Mouse (Mus musculus) natural killer cell, adult 2 months (primary cell): Measurements from ENCODE around the gene Gabrp.

ENCODE experiments used
- DNase-seq, 2 experiments: peaks; one replicate each; pipeline ENCODE4 v3.0.0; 2022; ENCODE audit warnings: low spot score in 2 of 2

The Gabrp gene

GRCm38 (mm10) chr11:33578859-33579258, at the start of gene Gabrp:
Gabrp (minus strand) TSS chr11:33578959.
- no peak for DNase-seq

DNA sequence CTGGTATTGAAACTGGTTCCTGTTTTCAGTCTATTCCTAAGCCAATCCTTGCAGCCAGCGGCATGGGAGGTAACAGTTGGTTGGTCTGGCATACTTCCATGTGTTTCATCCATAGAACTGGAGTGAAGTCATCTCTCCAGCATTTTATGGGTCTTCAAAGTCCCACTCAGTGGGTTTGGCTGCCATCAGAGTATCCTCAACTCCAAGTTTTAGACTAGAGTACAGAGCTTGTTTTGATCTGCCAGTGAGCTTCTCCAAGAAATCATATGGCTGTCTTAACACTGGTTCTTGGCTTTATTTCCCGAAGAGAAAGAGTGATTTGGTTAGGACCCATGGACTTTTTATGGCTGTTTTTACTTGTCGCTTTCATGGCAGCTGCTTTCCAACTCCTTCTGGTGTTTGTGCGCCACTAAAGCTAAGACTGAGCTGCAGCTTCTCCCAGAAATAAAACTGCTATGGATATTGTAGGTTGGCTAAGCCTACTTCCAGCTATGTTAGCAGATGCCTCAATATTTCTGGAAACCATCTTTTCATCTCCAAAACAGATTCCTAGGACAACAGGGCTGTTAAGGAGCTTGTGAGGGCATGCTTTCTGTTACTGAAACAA, 48.5 kb upstream of the Gabrp start:
- DNase-seq = no peak

GRCm38 (mm10) chr11:33614218-33614617, 35.5 kb upstream of the Gabrp start:
- peak; percentile 17 to 19 for DNase-seq

DNA sequence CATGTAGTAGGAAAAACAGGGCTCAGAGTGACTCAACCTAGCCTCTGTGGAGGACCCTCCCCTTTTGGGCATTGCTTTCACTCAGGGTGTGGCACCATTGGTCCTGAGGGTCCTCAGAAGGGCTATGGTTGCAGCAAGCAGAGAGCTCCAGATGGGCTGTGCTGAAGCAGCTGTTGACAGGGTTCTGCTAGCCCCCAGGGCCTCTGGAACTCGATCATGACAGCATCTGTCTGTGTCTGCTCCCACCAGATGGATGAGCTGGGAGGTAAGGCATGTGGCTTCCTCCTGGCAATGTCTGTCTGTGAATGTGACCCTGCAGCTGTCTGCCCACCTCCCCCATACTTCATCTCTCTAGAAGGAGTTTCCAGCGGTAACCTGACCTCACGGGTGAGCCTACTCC, 29.0 kb upstream of the Gabrp start:
- no peak for DNase-seq

GRCm38 (mm10) chr11:33603174-33603573, 24.4 kb upstream of the Gabrp start:
- DNase-seq = no peak

DNA sequence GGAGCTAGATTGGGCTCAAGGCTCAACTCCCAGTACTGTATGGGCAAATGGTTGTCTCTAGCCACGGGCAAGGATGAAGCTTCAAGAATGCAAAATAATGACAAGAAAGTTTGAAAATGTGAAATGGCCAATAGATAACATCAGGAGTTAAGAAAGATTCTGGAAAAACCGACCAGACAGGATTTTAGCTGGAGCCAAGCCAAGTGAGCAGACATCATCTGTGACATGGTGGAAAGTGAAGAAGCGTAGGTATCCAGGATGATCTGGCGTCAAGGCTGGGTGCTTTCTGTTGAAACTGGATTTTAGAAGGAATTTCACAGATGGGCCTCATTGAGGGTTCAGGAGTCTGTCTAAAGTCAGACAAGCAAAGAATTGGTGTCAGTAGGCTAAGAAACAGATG, 20.2 kb upstream of the Gabrp start, which contains the start of gene D130052B06Rik:
Gene D130052B06Rik, plus strand, starts transcription at position 317 of the 400 bp plus-strand sequence.
- no peak for DNase-seq

- DNase-seq = no peak
Measured at GRCm38 (mm10) chr11:33596655-33597054, 17.9 kb upstream of the Gabrp start.

DNA sequence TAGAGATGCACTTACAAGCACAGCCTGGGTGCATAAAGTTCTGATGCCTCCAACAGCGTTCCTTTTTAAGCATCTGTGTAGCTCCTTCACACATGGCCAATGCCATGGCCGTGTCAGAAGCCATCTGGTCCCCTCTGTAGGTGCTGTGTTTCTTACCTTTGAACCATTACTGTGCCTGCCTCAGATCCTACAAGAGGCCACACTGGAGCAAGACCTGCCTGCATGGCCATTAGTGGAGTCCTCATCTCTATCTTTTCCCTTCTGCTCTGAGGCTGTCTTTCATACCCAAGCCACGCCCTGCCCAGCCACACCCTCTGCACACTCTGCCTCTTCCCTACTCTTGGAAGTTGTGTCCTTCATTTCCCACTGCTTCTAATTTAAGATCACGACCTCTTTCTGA, 14.1 kb upstream of the Gabrp start:
- no peak for DNase-seq

GRCm38 (mm10) chr11:33590771-33591170, 12.0 kb upstream of the Gabrp start:
- DNase-seq = no peak

DNA sequence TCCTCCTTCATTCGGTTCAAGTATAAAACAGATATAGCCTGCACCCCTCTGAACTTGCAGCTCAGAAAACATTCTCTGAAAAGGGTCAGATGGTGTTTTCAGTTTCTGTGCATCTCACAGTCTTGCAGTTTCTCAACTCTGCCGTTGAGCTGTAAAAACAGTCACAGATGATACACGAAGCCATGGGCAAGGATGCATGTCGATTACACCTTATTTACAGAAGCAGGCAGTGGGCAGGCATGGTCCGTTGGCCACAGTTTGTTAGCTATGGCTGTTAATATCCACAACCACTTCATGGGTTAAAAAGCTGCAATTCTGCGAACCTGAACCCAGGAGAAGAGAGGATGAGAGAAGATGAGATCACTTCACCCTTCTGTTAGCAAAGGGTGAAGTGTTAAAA, 7.9 kb upstream of the Gabrp start:
- DNase-seq = no peak

GRCm38 (mm10) chr11:33579621-33580020, 862 bp upstream of the Gabrp start:
- DNase-seq = no peak

GRCm38 (mm10) chr11:33574944-33575343, 3.8 kb downstream of the Gabrp start:
- DNase-seq = no peak

GRCm38 (mm10) chr11:33570413-33570812, 8.3 kb downstream of the Gabrp start:
- no peak for DNase-seq

GRCm38 (mm10) chr11:33563921-33564320, 14.8 kb downstream of the Gabrp start:
- DNase-seq = no peak

DNA sequence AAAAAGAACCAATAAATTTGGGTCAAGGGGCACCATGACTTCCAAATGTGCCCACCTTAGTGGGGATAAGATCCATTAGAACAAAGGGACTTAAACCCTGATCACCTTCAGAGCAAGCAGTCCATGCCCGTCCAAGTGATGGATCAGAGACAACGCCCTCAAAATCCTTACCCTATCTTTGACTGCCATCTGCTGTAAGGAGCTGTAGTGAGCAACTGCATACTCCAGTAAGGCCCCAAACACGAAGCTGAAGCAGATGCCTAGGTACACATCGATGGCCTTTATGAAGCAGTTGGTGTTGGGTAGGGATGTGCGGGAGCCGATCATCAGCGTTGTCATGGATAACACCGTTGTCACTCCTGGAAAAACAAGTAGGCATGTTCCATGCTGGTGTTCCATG, 24.6 kb downstream of the Gabrp start:
- DNase-seq = no peak

DNA sequence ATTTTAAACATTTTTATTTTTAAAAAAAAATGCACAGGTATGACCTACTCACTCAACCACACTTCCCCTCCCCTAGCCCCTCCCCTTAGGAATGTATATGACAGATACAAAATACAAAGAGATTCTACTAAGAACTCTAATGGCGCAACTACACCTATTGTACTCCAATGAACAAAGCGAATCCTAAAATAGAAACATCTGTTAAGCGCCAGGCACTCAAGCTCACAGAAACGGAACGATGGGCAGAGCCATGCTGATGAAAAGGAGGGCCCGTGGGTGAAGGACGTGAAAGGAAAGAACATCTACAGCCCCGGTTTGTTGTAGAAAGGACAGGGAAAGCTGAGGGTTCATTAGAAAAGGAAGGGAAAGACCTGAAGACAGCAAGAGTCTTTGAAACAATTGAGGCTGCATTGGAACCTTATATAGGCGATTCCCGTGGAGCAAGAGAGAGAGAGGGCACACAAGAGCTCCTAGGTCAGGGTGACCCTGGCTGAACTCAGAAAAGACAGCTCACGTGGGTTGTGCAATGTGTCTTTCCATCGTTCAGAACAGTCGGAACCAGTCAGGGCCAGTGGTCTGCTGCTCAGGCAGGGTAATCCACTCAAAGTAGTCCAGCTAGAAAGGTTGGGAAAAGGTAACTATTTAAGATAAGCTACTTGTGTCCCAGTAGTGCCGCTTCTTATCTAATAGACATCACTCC, 27.7 kb downstream of the Gabrp start:
- DNase-seq = no peak

DNA sequence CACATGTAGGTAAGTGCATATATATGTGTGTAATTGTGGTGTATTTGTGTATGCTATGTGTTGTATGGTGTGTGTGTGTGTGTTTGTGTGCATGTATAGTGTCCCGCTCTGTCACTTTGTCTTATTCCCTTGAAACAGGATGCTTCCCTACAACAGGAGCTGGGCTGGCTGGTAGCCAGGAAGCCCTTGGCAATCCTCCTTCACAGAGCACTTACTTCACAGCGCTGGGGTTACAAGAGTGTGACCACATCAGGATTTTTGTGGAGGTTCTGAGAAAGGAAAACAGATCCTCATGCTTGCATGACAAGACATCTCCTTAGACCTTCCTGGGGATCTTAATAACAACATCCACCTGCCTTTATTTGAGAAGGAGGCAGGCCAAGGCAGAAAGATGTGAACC, 31.4 kb downstream of the Gabrp start:
- no peak for DNase-seq

- DNase-seq = no peak
Measured at GRCm38 (mm10) chr11:33544945-33545344, 33.8 kb downstream of the Gabrp start.

- DNase-seq = no peak
Measured at GRCm38 (mm10) chr11:33544121-33544520, 34.6 kb downstream of the Gabrp start.

DNA sequence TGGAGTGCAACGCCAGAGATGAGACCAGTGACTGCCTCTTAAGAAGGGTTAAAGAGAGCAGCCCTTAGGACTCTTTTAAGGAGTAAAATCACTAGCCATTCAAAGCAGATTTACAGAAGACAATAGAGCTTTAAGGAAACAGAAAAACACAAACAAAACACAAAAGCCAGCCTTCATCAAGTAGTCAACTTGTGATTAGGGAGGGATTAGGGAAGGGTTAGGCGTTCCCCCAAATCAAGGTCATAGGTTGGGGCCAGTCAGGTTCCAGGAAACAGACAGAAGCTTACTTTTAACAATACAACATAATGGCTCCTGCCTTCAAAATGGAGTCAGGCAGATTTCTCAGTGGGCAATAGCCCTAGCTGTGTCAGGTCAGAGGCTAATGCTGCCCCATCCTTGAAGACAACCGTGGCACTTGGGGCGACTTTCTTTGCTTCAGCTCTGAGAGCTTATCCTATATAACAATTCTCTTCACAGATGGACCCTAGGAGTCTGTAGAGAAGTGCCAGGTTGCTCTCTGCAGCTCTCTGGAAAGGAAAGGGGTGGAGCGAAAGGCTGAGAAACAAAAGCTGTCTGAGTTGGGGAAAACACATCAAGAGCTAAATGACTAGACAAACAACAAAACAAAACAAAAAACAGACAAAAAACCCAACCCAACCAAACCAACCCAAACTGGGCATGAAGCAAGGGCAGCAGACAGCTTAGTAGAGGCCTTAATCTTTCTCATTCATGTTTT, 41.2 kb downstream of the Gabrp start:
- DNase-seq = no peak

DNA sequence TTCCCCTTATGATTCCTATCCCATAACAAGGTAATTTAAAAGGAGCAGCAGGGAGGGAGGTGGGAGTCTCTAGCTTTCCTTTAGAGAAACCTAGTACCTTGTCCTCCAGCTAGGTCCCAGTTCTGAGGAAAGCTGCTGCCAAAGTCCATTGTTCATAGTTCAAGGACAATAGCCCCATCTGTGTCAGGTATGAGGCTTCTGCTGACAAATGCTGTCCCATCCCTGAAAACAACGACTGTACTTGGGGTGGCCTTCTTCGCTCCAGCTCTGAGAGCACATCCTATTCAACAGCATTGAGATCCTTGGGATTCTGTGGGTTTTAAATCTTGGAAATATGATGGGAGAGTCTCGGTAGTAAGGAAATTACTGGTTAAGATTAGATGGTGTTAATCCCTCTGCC, 42.1 kb downstream of the Gabrp start:
- DNase-seq = no peak

DNA sequence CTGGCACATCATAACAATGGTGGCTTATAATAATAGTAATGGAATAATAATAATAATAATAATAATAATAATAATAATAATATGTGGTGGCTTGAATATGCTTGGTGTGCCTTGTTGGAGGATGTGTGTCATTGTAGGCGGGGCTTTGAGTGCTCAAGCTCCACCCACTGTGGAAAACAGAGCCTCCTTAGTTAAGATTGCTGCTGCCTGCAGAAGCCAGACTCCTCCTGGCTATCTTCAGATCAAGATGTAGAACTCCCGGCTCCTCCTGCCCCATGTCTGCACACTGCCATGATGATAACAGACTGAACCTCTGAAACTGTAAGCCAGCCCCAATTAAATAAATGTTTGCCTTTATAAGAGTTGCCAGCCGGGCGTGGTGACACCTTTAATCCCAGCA, 44.2 kb downstream of the Gabrp start:
- DNase-seq = no peak

- DNase-seq = no peak
Measured at GRCm38 (mm10) chr11:33533577-33533976, 45.2 kb downstream of the Gabrp start.
